Mouse (Mus musculus): ENCODE data around the gene Prcc. TPM values are rescaled to one million over a fixed set of nuclear protein-coding genes. Genes with fewer than 3 reads are reported as not detected.
"Not testable (repeated sequence)": the region's sequence is repeated elsewhere in the genome, so short reads cannot be mapped to it uniquely, and the experiment has no call there.

Prcc gene
- polyA plus RNA-seq, 1 experiment from 2014 or later: 17.1 TPM

- H3K9ac ChIP-seq; H3K36me3 ChIP-seq; H3K4me2 ChIP-seq (replicated peaks); H3K4me3 ChIP-seq; H3K27ac ChIP-seq; H3K27me3 ChIP-seq; H3K4me1 ChIP-seq; H3K9me3 ChIP-seq; ATAC-seq (ENCODE audit: low FRiP score, low read depth): not testable (repeated sequence)
- WGBS: 80% methylated on average over 6 of the region's 6 CpGs
These were observed 16.6 kb upstream of the Prcc start for GRCm38 (mm10) chr3:87901959-87902358.

GRCm38 (mm10) chr3:87901036-87901624 lies 15.7 kb upstream of the Prcc start:
- Histone ChIP-seq H3K27ac (no peak overlapping the region), H3K27me3 (no peaks in the 10 kb centered on the region), H3K4me1 (no peaks in the 10 kb centered on the region), H3K9me3 (no peaks in the 10 kb centered on the region), H3K4me3 (no peak overlapping the region), H3K9ac (no peak overlapping the region), H3K36me3 (no peaks in the 10 kb centered on the region), H3K4me2 (replicated peaks) (no peak overlapping the region)
- 54% methylated on average over 1 of the region's 1 CpGs for WGBS
- no peak for ATAC-seq (ENCODE audit: low FRiP score, low read depth)

- Histone ChIP-seq H3K9ac (no peak overlapping the region), H3K4me3 (no peak overlapping the region), H3K27ac (no peak overlapping the region), H3K4me1 (no peaks in the 10 kb centered on the region), H3K36me3 (no peaks in the 10 kb centered on the region), H3K27me3 (no peaks in the 10 kb centered on the region), H3K4me2 (replicated peaks) (no peak overlapping the region), H3K9me3 (no peaks in the 10 kb centered on the region)
- 81% methylated on average over 3 of the region's 3 CpGs for WGBS
- ATAC-seq (ENCODE audit: low FRiP score, low read depth): no peak
These were observed 14.4 kb upstream of the Prcc start for GRCm38 (mm10) chr3:87899776-87900175.

GRCm38 (mm10) chr3:87899266-87899665 lies 13.9 kb upstream of the Prcc start:
- no peak for ATAC-seq (ENCODE audit: low FRiP score, low read depth)
- Histone ChIP-seq H3K27me3 (no peaks in the 10 kb centered on the region), H3K9me3 (no peaks in the 10 kb centered on the region), H3K4me2 (replicated peaks) (no peak overlapping the region), H3K4me3 (no peak overlapping the region), H3K36me3 (no peaks in the 10 kb centered on the region), H3K27ac (no peak overlapping the region), H3K9ac (no peak overlapping the region), H3K4me1 (no peaks in the 10 kb centered on the region)
- WGBS: 72% methylated on average over 3 of the region's 3 CpGs

- 81% methylated on average over 3 of the region's 3 CpGs for WGBS
- no peak for ATAC-seq (ENCODE audit: low FRiP score, low read depth)
- Histone ChIP-seq H3K9me3 (no peaks in the 10 kb centered on the region), H3K4me2 (replicated peaks) (no peak overlapping the region), H3K4me1 (no peaks in the 10 kb centered on the region), H3K27me3 (no peaks in the 10 kb centered on the region), H3K36me3 (no peaks in the 10 kb centered on the region), H3K4me3 (no peak overlapping the region), H3K9ac (no peak overlapping the region), H3K27ac (no peak overlapping the region)
These were observed 8.0 kb upstream of the Prcc start for GRCm38 (mm10) chr3:87893367-87893905.

- Histone ChIP-seq H3K4me2 (replicated peaks) (no peak overlapping the region), H3K4me1 (no peaks in the 10 kb centered on the region), H3K9ac (no peak overlapping the region), H3K27me3 (no peaks in the 10 kb centered on the region), H3K4me3 (no peak overlapping the region), H3K9me3 (no peaks in the 10 kb centered on the region), H3K27ac (no peak overlapping the region), H3K36me3 (no peaks in the 10 kb centered on the region)
- 69% methylated on average over 3 of the region's 3 CpGs for WGBS
- ATAC-seq (ENCODE audit: low FRiP score, low read depth): no peak
These were observed 6.1 kb upstream of the Prcc start for GRCm38 (mm10) chr3:87891481-87891880.

GRCm38 (mm10) chr3:87887400-87887799 lies 2.0 kb upstream of the Prcc start:
- H3K4me2 ChIP-seq (replicated peaks); H3K4me3 ChIP-seq; H3K36me3 ChIP-seq; H3K9ac ChIP-seq; H3K27me3 ChIP-seq; H3K9me3 ChIP-seq; ATAC-seq (ENCODE audit: low FRiP score, low read depth); H3K27ac ChIP-seq: not testable (repeated sequence)
- H3K4me1 ChIP-seq: peaks cover 17% of the 10 kb centered on the region
- 80% methylated on average over 4 of the region's 4 CpGs for WGBS

- Histone ChIP-seq H3K4me3 (peak overlapping the region; percentile 100), H3K9ac (no peak overlapping the region), H3K4me1 (peaks cover 18% of the 10 kb centered on the region), H3K36me3 (peaks cover 5% of the 10 kb centered on the region; the same call in 1 of the 2 replicates), H3K9me3 (no peaks in the 10 kb centered on the region), H3K4me2 (replicated peaks) (peak overlapping the region; percentile 96), H3K27me3 (no peaks in the 10 kb centered on the region), H3K27ac (no peak overlapping the region)
- 83% methylated on average over 6 of the region's 6 CpGs for WGBS
- ATAC-seq (ENCODE audit: low FRiP score, low read depth): no peak
These were observed 1.0 kb upstream of the Prcc start for GRCm38 (mm10) chr3:87886416-87886815.

- no peaks in the 10 kb centered on the region for H3K9me3 ChIP-seq
- WGBS: 12% methylated on average over 10 of the region's 10 CpGs
- H3K4me3 ChIP-seq: peak overlapping the region; percentile 100
- H3K36me3 ChIP-seq: peaks cover 8% of the 10 kb centered on the region
- ATAC-seq (ENCODE audit: low FRiP score, low read depth): no peak
- peaks cover 18% of the 10 kb centered on the region for H3K4me1 ChIP-seq
- no peak overlapping the region; the same call in 1 of the 2 replicates for H3K9ac ChIP-seq
- H3K27me3 ChIP-seq: no peaks in the 10 kb centered on the region
- H3K27ac ChIP-seq: no peak overlapping the region
- peak overlapping the region; percentile 96 for H3K4me2 ChIP-seq (replicated peaks)
These were observed 577 bp upstream of the Prcc start for GRCm38 (mm10) chr3:87886004-87886365.

GRCm38 (mm10) chr3:87884708-87885251 lies 628 bp downstream of the Prcc start:
- Histone ChIP-seq H3K27me3 (no peaks in the 10 kb centered on the region), H3K9ac (peak overlapping the region; percentile 97), H3K4me3 (peak overlapping the region; percentile 100), H3K27ac (peak overlapping the region; percentile 90), H3K4me1 (peaks cover 18% of the 10 kb centered on the region), H3K36me3 (peaks cover 19% of the 10 kb centered on the region), H3K4me2 (replicated peaks) (peak overlapping the region; percentile 96), H3K9me3 (no peaks in the 10 kb centered on the region)
- under 1% methylated on average over 26 of the region's 28 CpGs for WGBS
- ATAC-seq (ENCODE audit: low FRiP score, low read depth): no peak

GRCm38 (mm10) chr3:87884291-87884690 lies 1.1 kb downstream of the Prcc start:
- Histone ChIP-seq H3K9ac (peak overlapping the region; percentile 97), H3K9me3 (no peaks in the 10 kb centered on the region), H3K4me3 (peak overlapping the region; percentile 100), H3K4me2 (replicated peaks) (peak overlapping the region; percentile 96), H3K27me3 (no peaks in the 10 kb centered on the region), H3K36me3 (peaks cover 21% of the 10 kb centered on the region), H3K27ac (peak overlapping the region; percentile 90), H3K4me1 (peaks cover 18% of the 10 kb centered on the region)
- 0% methylated on average over 3 of the region's 3 CpGs for WGBS
- ATAC-seq (ENCODE audit: low FRiP score, low read depth): no peak

GRCm38 (mm10) chr3:87877730-87878129 lies 7.7 kb downstream of the Prcc start:
- H3K9me3 ChIP-seq: no peaks in the 10 kb centered on the region
- H3K4me2 ChIP-seq (replicated peaks): no peak overlapping the region
- no peaks in the 10 kb centered on the region for H3K27me3 ChIP-seq
- peaks cover 6% of the 10 kb centered on the region; the same call in 1 of the 2 replicates for H3K4me1 ChIP-seq
- H3K36me3 ChIP-seq: peaks cover 53% of the 10 kb centered on the region
- no peak for ATAC-seq (ENCODE audit: low FRiP score, low read depth)
- H3K4me3 ChIP-seq: no peak overlapping the region
- WGBS: 99% methylated on average over 4 of the region's 4 CpGs
- H3K27ac ChIP-seq: no peak overlapping the region
- no peak overlapping the region for H3K9ac ChIP-seq

- H3K27ac ChIP-seq; H3K4me2 ChIP-seq (replicated peaks); H3K4me1 ChIP-seq; H3K27me3 ChIP-seq; H3K9me3 ChIP-seq; H3K4me3 ChIP-seq; ATAC-seq (ENCODE audit: low FRiP score, low read depth); H3K9ac ChIP-seq: not testable (repeated sequence)
- WGBS: 95% methylated on average over 4 of the region's 4 CpGs
- peaks cover 91% of the 10 kb centered on the region for H3K36me3 ChIP-seq
These were observed 21.3 kb downstream of the Prcc start for GRCm38 (mm10) chr3:87864111-87864510.
